Mouse (Mus musculus) CD4-positive, CD25-positive, alpha-beta regulatory T cell, adult 4 months (primary cell): ENCODE data around the gene Fbn1. TPM values are rescaled to one million over a fixed set of nuclear protein-coding genes. Genes with fewer than 3 reads are reported as not detected.
"Not testable (repeated sequence)": the region's sequence is repeated elsewhere in the genome, so short reads cannot be mapped to it uniquely, and the experiment has no call there.

Experiments used
- ATAC-seq: one replicate; pipeline ENCODE4 v1.8.0; 2017
- polyA plus RNA-seq, 2 experiments: library from polyadenylated mRNA; unstranded; fragments of 100-300 nt; shearing (Covaris generic); gene quantifications; one replicate each; pipeline ENCODE4 v1.2.1; 2017

The Fbn1 gene
- polyA plus RNA-seq, 2 experiments from 2014 or later = not detected

DNA sequence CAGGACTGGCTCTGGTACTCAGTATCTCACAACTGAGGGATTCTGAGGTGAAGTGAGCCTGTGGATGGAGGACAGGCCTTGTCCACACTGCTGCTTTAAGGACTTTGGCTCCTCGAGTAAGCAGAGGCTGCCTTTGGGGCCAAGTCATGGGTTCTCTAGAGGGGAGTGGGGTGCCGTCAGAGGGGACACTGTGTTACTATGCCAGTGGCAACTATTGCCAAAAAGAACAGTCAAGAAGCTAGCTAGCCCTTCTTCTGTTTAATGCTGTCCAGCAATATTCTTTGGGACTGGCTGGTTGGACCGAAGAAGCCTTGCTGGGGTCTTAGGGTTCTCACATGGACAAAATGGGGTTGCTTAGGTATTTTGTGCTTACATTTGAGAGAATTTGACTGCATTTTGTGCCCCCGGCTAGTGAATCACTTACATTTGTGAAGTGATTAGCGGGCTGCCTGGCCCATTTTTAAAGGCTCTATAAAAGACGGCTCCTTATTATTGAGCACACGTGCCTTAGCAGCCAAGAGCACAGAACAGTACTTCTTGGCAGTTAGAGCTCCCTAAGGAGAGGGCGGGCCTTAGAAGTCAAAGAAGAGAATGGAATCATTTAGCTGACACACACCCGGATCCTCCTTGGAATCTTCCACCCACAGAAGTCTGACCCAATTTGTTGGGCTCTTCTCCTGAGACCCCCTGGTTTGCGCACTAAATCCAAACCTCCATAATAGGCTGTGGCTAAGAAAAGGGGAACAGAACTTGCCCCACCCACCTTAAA, 217.4 kb downstream of the Fbn1 start:
- no peak for ATAC-seq

DNA sequence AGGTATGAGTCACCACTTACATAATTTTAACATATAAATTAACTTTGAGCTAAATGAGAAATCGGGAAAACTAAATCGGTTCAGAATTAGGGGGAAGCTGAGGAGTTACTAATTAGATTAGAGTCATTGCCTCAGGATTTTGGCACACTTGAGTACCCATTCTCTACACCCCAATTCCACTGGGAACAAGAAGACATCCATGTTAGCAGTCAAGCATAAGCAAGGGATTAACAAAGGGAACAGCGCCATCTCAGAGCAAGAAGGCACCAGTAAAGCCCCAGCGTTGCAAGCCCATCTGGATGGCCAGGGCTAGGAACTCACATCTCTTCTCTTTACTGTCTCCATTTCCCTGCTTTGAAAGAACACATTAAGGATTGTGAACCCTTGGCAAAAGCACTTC, 222.0 kb downstream of the Fbn1 start:
- no peak for ATAC-seq

GRCm38 (mm10) chr2:125282334-125283206, 225.2 kb downstream of the Fbn1 start:
- ATAC-seq = no peak

- ATAC-seq = not testable (repeated sequence)
Measured at GRCm38 (mm10) chr2:125279995-125280394, 227.8 kb downstream of the Fbn1 start.

DNA sequence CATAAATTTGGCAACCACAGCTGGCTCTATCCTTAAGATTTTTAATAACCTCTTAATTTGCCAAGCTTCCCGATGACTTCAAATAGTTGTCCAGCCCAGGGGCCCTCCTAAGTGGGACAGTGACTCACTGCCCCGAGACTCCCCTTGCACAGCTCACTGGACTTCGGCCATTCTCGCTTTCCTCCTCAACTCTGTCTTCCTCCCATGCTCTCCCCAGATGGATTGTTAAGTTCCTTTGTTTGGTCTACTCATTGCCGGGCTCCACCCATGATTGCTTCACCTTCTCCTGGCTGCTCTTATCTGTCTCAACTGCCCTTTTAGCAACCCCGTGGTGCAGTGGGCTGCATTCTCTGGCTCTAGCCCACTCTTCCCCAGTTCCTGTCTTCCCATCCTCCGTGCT, 229.3 kb downstream of the Fbn1 start:
- no peak for ATAC-seq

GRCm38 (mm10) chr2:125276692-125277091, 231.1 kb downstream of the Fbn1 start:
- no peak for ATAC-seq

GRCm38 (mm10) chr2:125275617-125276016, 232.2 kb downstream of the Fbn1 start:
- no peak for ATAC-seq

- no peak for ATAC-seq
Measured at GRCm38 (mm10) chr2:125268876-125269275, 238.9 kb downstream of the Fbn1 start.

DNA sequence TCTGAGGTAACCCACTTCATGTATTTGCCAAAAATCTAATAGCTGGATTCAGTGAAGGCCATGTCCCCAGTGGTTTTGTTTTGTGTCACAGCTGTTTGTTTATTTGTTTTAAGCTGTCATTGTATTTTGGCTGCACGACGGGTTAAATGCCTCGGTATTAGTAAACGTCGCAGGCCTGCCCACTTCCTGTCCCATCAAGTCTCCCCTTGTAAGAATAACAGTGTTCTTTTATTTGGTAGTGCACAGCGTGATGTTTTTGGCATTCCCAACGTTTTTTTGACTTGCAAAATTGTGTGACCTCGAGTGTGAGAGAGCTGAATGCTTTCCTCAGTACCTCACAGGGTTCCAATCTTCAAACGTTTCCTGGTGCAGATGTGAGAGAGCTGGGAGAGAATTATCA, 244.0 kb downstream of the Fbn1 start:
- ATAC-seq = no peak

DNA sequence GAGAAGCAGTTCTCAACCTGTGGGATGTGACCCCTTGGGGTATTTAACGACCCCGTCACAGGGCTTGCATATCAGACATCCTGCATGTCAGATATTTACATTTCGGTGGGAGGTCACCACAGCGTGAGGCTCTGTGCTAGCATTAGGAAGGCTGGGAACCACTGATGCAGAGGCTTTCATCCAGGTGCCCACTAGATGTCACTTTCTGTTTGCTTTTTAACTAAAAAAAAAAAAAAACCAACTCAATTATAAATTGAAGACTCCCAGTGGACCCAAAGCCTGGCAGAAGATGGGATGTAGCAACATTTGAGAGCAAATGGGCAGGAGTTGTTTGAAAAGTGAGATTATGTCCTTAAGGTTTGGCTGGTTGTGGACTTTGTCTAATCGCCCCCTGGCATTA, 244.7 kb downstream of the Fbn1 start:
- ATAC-seq = no peak

DNA sequence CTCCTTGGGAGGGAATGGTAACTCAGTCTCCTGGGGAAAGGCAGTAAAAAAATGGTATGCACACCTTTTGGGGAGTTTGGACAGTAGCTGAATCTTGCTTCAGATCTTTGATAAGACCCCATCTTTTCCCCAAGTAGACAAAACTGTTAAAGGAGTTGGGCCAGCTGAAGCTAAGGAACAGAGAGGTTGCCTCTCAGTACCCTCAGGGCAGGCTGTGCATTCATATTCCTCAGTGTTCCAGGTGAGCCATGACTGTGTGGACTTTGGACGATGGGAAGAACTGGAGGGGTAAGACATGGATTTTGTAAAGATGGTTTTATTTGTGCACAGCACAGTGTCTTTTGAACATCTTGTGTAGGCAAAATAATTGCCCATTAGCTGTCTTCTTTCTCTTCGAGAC, 247.5 kb downstream of the Fbn1 start:
- no peak for ATAC-seq

DNA sequence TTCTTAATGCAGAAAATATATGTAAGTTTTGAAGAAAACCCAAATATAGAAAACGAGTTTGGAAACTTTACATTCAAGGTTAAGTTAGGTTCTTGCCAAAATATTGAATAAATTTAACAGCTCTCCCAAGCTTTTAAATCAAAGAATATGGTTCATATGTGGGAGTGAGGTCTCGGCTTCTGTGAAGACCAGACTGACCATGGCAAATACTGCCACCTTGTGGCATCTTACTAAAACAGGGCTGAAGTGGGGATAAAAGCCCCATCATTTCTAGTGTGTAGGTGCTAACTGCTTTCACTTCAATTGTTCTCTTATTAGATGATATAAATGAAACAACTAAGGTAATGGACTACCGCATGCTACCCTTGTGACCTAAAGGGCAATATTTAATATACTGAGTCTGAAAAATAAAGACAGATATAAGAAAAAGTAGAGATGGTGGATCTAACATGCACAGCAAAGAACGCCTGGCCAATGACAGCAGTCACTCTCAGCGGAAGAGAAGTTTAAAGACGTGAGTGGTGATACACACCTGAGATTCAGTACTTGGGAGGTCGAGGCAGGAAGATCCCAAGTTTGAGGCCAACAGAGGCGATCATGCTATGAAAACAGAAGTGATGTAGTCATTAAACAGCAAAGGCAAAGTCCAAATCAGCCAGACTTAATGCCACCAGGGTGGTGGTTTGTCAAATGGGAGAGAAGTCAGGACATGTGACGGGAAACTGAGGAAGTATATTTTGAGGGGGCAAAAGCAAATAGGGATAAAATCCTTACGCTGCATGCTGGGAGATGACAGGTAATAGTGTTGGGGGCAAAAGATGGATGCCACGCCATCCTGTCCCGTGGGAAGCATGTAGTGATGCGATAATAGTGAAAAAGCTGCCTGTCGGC, 248.3 kb downstream of the Fbn1 start:
- peak; percentile 79 for ATAC-seq

DNA sequence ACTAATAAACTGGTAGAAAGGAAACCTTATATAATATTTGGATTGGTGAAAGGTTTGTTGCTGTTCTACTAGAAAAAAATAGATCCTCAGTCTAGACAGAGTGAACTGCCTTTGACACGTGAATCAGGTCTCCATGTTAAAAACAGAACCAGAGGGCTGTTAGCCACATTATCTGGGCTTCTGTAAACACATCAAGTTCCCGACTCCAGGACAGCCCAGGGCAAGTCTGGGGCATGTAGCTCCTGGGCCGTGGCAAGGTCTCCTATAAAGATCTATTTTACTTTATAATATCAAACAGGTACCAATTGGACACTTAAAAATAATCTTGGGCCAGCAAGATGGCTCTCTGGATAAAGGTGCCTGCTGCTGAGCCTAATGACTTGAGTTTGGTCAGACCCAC, 251.9 kb downstream of the Fbn1 start:
- no peak for ATAC-seq

GRCm38 (mm10) chr2:125254630-125255029, 253.2 kb downstream of the Fbn1 start:
- ATAC-seq = no peak

GRCm38 (mm10) chr2:125253699-125254098, 254.1 kb downstream of the Fbn1 start:
- ATAC-seq = no peak

DNA sequence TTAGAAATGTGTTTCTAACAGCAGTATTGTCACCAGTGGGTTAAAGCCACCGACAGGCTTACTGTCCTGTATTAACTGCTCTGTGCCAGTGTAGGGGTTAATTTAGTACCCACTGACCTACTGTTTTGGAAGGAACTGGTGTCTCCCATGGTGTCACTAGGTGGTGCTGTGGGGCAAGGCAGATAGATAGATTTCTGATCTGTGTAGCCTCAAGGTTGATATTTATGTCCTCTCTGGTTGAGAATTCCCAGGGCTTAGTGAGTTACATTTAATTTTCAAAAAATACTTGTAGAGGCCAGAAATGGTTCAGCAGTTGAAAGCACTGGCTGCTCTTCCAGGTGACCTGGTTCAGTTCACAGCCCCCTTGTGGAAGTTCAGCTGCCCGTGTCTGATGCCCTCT, 255.5 kb downstream of the Fbn1 start:
- no peak for ATAC-seq

DNA sequence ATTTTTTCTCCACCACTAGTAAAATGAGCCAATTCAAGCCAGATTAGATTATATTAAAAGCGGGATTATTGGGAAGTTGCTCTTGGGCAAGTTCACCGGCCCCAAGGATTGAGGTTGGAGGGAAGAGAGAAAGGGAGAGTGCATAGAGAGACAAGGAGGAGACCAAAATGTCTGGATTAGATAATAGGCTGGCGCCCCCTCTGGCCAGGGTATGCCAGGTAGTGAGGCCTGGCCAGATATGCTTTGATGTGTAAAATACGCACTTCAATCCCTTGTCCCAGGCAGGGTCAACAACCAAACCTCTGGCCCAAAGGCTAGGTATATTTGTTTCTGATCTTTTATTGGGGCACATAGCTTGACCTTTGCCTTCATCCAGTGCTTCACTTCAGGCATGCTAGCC, 256.0 kb downstream of the Fbn1 start:
- no peak for ATAC-seq

Other genes starting within 250 kb of the Fbn1 start
- not detected for gene Gm9913, start 2.9 kb downstream of the Fbn1 start, polyA plus RNA-seq
- 1 to 10 TPM; 6.0 TPM for gene Cep152, start 117.1 kb upstream of the Fbn1 start, polyA plus RNA-seq
- 1 to 10 TPM; 4.5 to 7.5 TPM for gene Eid1, start 165.1 kb upstream of the Fbn1 start, polyA plus RNA-seq
- not detected for gene Shc4, start 216.2 kb upstream of the Fbn1 start, polyA plus RNA-seq